Mouse (Mus musculus): ENCODE measurements around the gene Uqcr10. TPM values are rescaled to one million over a fixed set of nuclear protein-coding genes. Genes with fewer than 3 reads are reported as not detected.
A peak's percentile ranks its signal among the peaks of the same experiment; 100 is the strongest.

The Uqcr10 gene
- 100 to 1,000 TPM; 253 to 282 TPM for total RNA-seq (2021)

DNA sequence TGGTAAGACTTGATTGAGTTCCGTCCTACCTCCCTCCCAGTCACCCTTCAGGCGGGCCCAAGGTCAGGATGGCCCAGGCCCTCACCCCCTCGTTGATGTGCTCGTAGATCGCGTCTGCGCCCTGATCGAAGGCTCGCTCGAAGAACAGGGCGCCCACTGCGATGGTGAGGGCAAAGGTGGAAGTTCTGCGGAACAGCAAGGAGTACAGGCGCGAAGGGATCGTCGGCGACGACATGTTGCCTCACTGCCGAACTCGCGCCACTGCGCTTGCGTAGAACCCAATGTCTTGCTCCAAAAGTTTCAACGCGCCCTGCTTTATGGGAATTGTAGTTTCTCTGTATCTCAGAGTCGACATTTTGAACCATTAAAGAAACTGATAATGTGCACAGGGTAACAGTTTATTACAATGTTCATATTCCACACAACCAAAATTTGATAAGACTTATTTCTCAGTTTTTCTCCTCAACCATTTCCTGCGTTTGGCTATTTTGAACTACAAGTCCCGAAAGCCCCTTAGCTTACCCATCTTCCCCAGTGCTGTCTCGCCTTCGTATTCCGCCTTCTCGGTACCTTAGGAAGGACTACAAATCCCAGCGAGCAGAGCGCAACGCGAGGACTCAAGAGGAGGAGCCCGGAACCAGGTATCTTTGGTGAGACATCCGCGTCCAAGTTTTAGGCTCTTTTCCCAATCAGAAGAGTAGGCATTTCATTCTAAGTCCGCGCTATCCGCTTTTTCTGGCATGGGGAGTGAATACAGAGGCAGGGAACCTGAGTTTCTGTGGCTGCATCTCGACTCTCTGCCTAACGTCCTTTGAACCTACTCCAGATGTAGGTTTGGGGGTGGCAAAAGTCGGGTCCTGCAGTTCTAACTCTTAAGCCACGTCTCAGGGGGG, at the start of gene Uqcr10, which contains the start of gene Zmat5:
TSS of gene Uqcr10 (minus strand) at position 271 of the 893 bp plus-strand sequence.
TSS of gene Zmat5 (plus strand) at position 607 of the 893 bp plus-strand sequence.
- intact Hi-C loops (cut with DNase I), result no loop called here
- peak; percentile 94 for DNase-seq

DNA sequence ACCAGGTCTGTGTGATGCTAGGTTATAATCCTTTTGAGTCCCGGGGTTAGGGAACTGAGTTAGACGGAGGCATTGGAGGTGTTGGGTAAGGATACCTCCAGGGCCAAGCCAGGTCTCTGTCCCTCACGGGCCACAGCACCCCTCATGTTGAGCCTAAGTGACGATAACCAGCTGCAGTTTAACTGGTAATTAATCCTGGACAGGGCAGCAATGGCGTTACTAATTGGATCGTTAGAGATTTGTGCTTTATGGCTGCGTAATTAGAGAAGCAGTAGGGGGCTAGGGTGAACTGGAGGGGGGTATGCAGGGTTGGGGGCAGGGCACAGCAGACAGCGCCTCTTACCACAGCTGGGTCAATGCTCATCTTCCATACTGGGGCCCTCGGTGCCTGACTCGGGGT, 48.7 kb upstream of the Uqcr10 start:
- intact Hi-C loops (cut with DNase I), result no loop called here
- DNase-seq, result no peak

DNA sequence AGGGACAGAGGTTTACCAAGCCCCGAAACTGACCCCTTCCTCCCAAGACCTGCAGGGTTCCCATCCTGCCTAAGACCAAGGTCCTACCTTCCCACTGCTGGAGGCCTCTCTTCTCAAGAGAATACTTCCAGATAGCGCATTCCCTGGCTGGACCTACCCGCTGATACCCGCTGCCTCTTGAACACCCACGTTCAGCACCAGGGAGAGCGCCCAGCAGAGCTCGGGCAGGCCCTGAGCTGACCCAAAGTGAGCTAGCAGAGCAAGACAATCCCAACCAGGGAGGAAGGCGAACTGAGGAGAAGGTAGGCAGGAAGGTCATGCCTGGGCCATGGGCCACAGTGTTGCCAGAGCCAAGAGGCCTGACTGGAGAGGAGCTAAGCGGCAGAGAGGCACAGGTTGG, 46.1 kb upstream of the Uqcr10 start:
- intact Hi-C loops (cut with DNase I), result no loop called here
- DNase-seq, result no peak

DNA sequence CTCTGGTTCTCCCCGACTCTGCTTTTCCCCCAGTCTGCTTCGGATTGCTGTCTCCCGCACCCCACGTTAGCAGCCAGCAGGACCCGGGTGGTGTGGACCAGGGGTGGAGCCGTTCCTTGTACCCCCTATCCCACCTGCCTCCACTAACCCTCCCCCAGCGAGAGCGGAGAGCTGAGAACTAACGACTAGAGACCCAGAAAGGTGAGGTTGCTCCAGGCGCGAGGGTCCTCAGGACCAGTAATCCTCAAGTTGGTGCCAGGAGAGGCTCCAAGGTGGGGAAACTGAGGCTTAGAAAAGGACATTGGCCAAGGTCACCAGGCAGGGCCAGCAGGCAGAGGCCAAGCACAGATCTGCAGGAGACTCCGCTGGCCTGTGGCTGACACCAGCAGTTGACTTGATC, 43.1 kb upstream of the Uqcr10 start:
- DNase-seq, result no peak
- intact Hi-C loops (cut with DNase I), result no loop called here

DNA sequence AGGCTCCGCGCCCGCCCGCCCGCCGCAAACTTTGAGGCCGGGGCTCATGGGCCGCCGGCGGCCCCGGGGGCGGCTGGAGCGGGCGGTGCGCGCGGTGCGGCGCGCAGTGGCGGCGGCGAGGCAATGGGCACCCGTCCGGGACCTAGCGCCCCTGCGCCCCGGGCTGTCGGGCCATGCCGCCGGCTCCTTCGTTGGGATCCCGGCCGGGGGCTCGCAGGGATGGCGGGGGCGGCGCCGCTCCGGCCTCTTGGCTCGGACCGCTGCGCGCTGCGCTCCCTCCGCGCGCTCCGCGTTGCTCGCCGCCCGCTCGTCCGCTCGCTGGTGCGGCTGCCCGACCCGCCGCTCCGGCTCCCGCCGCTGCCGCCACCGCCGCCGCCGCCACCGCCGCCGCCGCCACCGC, 42.6 kb upstream of the Uqcr10 start, which contains the start of gene Cabp7:
TSS of gene Cabp7 (minus strand) at position 46 of the 400 bp plus-strand sequence.
- no peak for DNase-seq
- intact Hi-C loops (cut with DNase I), result no loop called here

DNA sequence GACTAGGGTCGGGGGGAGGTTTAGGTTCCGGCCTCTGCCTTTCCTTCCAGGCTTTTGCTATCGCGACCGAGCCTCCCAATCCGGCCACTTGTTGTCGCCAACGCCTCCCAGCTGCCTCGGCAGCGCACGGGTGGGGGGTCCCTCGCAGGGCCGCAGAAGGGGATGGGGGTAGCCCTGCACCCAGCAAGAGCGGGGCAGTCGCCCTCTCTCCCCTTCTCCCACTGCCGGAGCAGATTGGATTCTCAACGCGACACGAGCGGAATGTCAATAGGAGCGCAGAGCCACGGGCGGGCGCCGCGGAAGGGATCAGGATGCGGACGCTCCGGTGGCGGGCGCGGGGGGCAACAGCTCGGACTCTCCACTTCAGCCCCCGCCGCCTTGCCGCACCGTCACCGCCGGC, 41.8 kb upstream of the Uqcr10 start:
- no peak for DNase-seq
- intact Hi-C loops (cut with DNase I), result no loop called here

DNA sequence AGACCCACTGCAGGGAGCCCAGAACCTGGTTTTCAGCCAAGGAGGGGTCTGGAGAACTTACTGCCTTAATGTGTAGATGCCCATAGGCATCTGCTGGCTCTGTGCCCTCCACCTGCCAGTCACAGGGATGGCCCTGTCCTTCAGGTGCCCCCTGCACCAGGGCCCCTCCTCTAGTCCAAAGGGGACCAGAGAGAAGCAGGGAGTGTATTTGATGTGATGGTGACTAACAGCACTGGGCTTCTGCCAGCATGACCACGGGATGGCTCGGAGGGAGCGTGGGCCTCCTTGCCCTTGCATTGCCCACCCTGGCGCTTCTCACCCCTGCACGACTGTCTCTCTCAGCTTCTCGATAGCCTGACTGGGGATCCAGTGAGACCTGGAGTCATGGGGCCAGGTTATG, 40.5 kb upstream of the Uqcr10 start:
- DNase-seq, result no peak
- intact Hi-C loops (cut with DNase I), result no loop called here

DNA sequence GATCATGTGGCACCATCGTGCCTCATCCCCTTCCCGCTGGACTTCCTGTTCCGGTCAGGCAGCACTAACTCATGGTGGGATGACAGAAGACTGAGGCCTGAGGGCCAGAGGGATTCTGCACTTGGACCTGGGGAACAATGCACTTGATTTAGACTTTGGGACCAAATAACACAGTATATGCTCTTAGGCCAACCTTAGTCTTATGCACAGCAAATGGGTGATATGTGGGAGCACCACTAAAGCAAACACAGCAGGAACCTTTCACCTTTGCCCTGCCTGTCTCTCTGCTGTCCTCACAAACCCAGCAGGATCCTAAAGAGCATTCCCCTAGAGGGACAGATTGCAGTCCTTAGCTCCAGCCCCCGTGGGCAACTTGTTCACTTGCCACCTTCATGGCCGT, 36.6 kb upstream of the Uqcr10 start:
- intact Hi-C loops (cut with DNase I), result no loop called here
- DNase-seq, result no peak

DNA sequence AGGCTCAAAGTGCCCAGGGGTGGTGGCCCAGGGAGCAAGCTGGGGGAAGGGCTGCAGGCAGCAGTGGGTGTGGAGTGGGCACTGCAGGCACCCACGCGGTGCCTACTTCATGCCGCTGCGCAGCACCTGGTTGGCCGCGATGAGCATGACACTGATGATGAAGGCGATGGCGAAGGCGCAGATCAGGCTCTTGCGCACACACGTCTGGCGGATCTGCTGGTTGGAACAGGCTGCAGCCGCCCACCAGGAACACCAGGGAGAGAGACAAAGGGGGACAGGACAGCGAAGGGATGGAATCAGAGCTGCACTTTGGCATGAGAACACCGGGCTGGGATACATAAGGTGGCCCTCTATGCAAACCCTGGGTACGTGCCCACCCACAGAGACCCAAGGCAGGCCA, 34.6 kb upstream of the Uqcr10 start:
- DNase-seq, result no peak
- intact Hi-C loops (cut with DNase I), result no loop called here

DNA sequence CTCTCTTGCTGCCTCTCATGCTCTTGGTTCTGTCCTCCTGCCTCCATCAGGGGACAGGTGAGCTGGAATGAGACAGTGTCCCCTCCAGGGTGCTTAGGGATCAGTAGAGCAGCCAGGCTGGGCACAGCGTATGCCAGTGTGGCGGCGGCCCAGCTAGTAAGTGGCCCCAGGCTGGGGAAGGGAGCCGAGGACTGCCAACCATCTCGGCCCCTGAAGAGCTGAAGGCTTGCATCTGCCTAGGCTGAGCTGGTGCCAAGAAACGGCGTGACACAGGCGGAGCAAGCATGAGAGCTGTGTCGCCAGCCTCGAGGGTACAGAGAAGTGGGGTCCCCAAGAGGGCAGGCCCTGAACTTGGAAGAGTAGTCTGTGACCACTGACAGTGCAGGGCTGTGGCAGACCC, 33.5 kb upstream of the Uqcr10 start:
- intact Hi-C loops (cut with DNase I), result no loop called here
- peak; percentile 88 for DNase-seq

DNA sequence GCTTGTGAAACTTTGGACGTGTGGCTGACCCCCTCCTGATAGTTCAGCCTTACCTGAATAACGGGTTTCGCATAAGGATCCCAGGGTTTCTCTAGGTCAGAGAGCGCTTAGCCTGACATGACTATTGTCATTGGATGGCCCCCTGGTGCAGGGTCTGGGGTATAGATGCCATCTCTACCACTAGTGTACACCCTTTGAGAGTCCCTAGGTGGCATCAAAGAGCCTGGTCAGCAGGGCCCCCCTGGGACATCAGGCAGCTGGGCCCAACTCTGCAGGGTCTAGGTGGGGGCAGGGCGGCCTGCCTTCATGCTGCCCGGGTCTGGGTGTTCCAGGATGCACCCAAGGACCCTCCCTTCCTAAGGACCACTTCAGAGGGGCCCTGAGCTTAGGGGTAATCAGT, 32.2 kb upstream of the Uqcr10 start:
- no peak for DNase-seq
- intact Hi-C loops (cut with DNase I), result no loop called here

DNA sequence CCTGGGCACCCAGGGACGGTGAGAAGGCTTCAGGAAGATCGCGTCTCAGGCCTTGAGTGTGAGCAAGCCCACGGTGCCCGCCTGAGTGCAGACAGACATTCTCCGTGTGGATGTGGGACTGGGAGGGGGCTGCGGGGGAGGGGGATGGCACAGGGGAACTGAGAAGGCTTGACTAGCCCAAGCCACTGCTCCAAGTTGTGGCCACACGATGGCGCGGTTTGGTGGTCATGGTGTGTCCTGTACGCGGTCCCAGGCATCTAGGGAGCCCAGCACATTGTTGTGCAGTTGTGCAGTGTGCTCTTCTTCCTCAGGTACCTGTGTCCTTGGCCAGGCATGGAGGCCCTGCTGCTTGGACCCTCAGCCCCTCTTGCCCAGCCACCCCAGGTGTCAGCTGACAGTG, 30.0 kb upstream of the Uqcr10 start:
- intact Hi-C loops (cut with DNase I), result no loop called here
- no peak for DNase-seq

DNA sequence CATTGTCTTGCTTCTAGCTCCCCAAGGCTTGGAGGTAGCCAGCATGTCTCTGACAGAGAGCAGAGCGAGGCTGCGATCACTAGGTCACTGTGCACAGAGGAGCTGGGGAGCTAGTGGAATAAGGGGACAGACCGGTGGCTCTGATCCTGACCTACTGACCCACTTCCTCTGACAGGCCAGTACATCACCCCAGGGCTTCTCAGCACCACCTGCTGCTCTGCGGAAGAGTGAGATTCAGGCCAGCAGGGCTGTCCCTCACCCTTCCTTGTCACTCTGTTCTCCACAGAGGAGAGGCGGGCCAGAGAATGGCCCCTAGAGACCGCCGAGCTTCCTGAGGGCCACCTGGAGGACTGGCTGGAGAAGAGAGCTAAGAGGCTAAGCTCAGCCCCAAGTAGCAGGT, 27.6 kb upstream of the Uqcr10 start:
- intact Hi-C loops (cut with DNase I), result no loop called here

DNA sequence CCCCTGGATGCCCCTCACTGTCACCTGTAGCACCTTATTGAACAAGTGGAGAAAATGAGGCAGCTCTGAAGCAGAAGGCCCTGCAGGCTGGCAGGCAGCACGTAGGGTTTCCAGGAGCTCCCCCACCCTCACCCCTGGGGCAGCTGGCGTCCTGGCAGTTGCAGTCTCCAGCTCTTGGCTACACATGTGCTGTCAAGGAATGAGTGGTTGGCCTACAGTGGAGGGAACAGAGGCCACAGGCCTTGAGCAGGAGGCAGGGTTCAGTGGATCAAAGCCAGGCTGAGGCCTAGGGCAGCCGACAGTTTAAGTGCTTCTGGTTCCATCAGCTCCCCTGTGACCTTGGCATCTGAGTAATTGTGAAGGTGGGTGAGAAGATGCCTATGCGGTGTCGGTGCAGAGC, 26.8 kb upstream of the Uqcr10 start:
- DNase-seq, result no peak
- intact Hi-C loops (cut with DNase I), result no loop called here

More for the DNA sequence above, 27.6 kb upstream of the Uqcr10 start:
- DNase-seq, result no peak

DNA sequence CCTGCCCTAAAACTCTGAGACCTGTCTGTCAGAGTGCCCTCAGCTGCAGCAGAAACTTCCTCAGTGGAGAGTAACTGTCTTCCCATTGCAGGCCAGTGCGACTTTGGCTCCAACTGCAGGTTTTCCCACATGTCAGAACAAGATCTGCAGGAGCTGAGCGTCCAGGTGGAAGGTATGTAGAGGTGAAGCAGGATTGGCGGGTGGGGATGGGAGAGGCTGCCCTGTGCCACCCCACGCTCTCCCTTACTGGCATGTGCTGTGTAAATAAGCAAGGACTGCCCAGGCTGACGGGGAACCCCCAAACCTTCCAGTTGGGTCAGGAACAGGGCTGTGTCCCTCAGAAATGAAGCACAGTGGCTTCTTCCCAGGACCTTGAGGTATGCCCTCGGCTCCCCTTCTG, 26.0 kb upstream of the Uqcr10 start:
- no peak for DNase-seq
- intact Hi-C loops (cut with DNase I), result no loop called here

DNA sequence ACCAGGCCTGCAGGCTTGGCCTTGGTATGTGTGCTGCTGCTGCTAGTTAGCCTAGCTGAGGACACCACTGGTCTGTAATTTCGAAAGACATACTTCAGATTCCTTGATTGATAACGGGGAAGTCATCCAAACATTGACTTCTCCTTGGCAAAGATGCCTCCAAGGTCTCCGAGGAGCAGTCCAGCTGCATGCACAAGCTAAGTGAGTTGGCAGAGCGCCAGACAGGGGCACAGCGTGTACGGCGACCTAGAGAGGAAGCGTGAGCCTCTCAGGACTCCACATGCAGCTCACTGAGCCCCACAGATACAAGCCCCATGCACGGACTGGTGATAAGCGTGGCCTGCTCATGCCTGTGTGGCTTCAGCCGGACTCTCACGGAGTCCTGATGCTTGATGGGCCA, 25.5 kb upstream of the Uqcr10 start:
- intact Hi-C loops (cut with DNase I), result no loop called here
- no peak for DNase-seq

DNA sequence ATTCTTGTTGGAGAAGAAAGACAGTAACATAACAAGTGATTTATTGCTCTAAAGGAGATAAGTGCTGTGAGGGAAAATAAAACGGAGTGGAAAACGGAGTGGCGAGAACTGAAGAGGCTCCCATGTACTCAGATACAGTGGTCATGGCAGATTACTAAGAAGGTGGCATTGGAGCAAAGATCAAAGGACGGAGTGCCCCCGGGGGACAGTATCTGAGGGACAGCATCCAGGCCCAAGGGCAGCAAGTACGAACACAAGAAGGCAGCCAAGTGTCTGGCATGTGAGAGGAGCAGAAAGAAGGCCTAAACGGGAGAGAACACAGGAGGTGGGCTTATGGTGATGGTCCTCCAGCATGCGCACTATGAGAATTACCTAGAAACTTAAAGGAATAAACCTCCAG, 17.6 kb upstream of the Uqcr10 start:
- no peak for DNase-seq
- intact Hi-C loops (cut with DNase I), result no loop called here

DNA sequence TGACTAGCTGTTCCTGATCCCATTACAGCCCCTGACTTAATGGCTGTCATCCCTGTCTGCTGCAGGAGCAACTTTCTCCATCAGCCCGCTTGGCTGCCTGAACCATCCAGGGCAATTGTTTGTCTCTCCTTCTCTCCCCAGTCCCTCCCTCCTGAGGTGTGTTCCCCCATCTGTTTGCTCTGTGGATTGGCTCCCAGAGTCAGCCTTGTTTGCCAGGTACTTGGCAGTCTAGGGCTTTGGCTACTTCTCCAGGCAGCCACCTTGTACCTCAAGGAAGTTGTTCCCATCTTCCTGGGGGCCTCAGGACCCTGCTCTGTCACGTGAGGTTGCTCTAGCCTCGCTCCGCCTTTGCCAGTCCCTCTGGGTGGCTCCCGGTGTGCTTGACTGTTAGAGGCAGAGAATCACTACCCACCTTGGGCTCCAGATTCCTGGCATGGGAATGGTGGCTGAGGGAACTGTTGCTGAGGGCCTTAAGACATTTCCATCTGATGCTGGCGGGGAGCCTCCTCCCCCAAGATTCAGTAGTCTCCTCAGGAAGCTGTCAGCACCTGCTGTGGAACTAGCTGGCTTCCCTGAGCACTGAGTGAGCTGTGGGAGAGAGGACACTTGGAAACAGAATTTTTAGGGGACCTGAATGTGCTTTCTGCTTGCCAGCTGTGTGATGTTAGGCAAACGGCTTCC, 16.9 kb upstream of the Uqcr10 start:
- no peak for DNase-seq
- intact Hi-C loops (cut with DNase I), result no loop called here

DNA sequence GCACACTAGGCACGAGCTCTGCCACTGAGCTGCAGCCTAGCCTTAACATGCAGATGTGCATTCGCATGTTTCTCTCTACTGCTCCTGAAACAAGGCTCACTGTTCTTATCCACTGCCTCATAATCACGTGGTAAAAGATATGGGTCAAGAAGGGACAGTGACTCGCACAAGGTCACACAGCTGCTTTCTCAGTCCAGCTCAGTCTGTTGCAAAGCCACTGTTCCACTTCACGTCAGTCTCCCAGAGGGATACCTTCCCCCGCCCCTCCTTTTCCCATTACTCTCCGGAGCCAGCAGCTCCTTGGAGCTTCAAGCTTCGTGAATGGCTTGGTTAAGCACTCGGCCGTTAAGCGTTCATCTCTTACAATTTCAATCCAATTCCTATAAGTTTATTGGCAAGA, 16.3 kb upstream of the Uqcr10 start:
- no peak for DNase-seq
- intact Hi-C loops (cut with DNase I), result no loop called here

DNA sequence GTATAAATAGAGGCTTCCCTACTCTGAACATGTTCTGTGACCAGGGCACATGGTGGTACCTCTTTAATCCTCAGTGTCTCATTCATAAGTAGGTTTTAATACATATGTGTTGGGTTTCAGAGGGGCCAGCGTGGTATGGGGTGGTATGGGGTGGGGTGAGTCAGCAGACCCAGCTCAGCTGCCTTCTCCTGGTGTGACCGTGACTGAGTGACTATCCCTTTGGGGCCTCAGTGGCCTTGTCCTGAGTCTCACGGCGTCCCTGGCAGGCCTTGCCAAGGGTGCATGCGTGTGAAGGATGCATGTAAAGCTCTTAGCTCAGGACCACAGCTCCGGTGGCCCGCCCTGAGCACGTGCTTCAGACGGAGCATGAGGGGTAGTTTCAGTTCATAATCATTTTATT, 15.8 kb upstream of the Uqcr10 start:
- no peak for DNase-seq
- intact Hi-C loops (cut with DNase I), result no loop called here

DNA sequence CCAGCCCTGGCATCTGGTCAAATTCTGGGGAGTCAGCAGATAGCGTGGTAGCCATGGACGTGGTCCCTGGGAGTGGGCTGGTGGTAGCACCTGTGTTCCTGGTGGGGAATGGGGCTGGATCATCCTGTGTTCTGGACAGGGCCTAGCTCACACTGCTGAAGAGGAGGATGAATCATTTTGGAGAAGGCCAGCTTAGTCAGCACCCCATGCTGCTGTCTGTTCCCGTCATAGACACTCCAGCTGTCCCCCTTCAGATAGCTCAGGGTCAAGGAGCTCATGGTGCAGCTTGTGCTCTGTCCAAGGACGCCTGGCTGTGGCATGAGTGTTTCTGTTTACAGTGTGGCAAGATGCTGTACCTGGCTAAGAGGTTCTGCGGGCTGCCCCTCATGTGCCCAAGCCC, 14.4 kb upstream of the Uqcr10 start:
- intact Hi-C loops (cut with DNase I), result no loop called here
- DNase-seq, result no peak
